Mouse (Mus musculus) CD4-positive helper T cell, adult 2 months (primary cell): ENCODE results near the gene Tulp1.
A peak's percentile ranks its signal among the peaks of the same experiment; 100 is the strongest.

ENCODE experiments used
- DNase-seq: peaks from one replicate; pipeline ENCODE4 v3.0.0-alpha.2; 2012; ENCODE audit warnings: low read depth, missing footprints, low spot score

The Tulp1 gene

DNA sequence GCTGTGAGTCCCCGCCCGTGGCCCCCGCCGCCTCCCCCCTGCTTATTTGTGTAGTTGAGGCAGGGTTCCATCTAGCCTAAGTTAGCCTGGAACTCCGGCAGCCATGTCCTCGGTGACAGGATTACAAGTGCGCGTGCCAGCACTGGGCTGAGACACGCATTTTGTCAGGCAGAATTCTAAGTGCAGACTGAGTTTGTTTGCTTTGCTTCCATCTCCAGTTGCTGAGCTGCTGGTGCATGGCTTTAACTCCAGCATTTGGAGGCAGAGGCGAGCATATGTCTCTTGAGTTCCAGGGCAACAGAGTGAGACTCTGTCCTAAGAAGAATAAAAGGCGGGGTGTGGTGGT, 51.2 kb downstream of the Tulp1 start:
- DNase-seq: no peak

DNA sequence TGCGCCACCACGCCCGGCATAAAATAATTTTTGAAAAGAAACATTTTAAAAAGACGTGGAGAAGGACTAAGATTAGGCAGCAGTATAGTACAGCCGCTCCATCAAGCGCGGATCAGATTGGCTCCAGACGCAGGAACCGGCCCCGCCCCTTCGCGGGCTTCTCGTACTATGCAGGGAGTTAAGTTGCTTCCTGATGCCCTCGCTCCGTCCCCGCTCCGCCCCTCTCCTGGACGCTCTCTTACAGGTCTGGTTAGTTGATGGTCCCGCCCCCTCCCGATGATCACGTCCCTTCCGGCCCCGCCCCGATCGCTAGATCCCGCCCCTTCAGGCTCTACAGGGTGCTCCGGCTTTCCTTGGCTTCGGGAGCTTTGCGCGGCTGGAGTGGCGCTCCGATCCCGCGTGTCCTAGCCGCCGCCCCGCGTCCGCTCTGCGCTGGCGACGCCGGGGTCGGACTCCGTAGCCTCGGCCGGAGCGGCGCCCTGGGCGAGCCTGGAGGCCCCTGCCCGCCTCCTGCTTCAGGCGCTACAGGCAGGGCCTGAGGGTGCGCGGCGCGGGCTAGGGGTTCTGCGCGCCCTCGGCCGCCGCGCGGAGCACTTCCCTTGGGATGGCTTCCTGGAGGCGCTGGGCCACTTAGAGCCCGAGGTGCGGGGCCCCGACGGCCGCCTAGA, 51.7 kb downstream of the Tulp1 start, which contains the start of gene Fance:
Gene Fance (plus strand): TSS at position 308 of the 668 bp plus-strand sequence.
- peak; percentile 99 for DNase-seq

DNA sequence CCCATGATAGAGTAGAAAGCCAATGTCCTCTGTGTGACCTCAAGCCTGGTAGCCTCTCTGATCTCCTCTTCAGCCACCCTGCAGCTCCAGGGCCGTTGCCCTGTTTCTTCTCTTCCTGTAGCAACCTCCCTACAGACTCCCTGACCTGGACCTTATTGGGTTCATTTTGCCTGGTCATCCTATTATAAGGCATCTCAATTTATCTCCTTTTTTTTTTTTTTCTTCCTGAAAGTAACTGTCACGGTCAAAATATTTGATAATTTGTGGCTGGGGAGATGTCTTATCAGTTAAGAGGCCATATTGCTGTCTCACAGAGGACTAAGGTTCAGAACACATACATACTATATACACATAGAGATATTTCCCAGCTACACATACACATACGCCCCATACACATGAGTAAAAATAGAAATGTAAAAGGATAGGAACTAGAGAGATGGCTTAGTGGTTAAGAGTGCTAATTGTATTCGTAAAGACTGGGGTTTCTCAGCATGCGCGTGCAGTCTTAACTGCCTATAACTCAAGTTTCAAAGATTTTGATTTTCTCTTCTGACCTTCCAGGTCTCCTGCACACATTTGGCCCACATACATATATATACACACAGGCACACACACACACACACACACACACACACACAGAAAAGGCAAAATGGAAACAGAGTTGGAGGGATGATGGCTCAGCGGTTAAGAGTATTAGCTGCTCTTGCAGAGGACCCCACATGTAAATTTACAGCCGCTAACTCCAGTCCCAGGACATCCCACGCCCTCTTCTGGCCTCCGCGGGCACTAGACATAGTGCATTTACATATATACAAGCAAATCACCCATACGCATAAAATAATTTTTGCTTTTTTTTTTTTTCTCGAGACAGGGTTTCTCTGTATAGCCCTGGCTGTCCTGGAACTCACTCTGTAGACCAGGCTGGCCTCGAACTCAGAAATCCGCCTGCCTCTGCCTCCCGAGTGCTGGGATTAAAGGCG, 52.5 kb downstream of the Tulp1 start:
- DNase-seq: peak; percentile 67

DNA sequence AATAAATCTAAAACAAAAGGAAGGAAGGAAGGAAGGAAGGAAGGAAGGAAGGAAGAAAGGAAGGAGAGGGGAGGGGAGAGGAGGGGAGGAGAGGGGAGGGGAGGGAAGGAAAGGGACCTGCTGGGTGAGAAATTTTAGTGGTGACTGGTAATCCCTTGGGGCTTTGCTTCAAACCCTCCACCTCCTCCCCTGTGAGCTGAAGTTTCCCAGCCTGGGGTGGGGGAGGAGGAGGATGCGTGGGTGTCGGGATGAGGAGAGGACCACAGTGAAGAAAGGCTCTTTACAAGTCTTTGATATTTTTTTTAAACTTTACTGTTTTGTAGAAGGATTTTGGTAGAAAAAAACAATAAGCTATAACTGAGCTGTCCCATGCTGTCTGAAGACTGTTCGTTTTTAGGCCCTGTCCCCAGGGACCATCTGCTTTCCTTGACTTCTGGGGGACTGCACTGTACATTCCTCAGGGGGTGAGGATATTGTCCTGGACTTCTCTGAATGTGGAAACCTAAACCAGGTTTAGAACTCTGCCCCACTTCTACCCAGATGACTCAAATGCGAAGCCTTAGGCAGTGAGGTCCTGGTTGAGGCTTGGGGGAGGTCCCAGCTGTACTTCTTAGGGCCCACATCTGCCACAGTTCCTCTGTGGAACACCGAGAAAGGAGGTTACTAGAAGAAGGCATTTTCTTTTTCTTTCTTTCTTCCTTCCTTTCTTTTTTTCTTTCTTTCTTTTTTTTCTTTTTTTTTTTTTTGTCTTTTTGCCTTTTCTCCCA, 53.5 kb downstream of the Tulp1 start:
- no peak for DNase-seq

DNA sequence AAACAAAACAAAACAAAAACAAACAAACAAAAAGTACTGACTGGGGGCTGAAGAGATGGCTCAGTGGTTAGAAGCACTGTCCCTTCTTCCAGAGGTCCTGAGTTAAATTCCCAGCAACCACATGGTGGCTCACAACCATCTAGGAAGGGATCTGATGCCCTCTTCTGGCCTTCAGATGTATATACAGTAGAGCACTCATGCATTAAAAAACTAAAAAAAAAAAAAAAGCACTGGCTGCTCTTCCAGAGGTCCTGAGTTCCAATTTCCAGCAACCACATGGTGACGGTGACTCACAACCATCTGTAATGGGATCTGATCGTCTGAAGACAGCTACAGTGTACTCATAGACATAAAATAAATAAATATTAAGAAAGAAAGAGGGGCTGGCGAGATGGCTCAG, 54.2 kb downstream of the Tulp1 start:
- no peak for DNase-seq

DNA sequence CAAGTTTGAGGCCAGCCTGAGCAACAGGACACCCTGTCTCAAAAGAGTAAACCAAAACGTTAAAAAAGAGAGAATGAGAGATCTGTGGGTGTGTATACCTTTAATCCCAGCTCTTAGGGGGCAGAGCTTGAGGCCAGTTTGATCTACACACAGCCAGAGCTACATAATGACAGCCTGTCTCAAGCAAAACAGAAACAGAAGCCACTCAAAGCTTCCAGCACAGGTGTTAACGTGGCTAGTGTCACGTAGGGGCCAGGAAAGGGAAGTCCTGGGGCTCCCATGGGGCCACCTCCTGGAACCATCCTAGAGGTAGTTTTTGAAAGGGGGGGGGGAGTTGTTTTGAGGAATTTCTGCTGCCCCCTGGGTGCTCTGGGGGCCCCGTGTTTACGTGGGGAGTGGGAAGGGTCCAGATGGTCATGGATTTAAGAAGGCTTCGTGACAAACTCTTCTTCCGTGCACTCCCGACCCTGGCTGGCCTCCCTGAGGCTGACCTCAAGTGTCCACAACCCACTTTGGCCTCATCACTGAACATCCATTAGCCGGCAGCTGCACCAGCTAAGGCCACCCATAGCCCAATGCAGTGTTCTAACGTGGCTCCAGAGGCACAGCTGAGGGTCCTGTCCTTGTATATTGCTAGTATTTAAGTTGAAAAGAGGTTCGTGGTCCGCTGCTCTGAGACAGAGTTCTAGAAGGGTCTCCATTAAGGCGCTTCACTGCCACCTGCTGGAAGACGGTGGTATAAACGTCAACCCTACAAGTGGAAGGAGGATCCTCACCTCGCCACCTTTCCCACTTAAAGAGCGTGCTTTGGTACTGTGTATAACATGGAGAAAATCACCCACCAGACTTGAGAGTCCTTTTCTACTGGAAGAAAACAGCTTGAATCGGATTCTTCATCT, 56.5 kb downstream of the Tulp1 start:
- DNase-seq: peak; percentile 86

DNA sequence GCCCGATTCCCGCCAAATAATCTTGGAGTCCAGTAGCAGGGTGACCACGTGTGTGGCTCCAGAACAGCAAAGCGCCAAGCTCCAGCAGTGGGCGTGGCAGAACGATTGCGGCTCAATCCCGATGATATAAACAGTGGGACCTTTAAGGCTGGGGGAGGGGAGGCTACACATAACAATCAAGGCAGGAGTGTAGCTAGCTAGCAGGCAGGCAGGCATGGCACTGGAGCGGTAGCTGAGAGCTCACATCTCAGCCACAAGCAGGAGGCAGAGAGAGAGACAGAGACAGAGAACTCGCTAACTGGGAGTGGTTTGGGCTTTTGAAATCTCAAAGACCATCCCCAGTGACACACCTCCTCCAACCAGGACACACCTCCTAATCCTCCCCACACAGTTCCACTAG, 59.9 kb downstream of the Tulp1 start:
- DNase-seq: no peak
